Comparison of ENCODE assay signal across 1 mouse cellular context in the genomic region with DNA sequence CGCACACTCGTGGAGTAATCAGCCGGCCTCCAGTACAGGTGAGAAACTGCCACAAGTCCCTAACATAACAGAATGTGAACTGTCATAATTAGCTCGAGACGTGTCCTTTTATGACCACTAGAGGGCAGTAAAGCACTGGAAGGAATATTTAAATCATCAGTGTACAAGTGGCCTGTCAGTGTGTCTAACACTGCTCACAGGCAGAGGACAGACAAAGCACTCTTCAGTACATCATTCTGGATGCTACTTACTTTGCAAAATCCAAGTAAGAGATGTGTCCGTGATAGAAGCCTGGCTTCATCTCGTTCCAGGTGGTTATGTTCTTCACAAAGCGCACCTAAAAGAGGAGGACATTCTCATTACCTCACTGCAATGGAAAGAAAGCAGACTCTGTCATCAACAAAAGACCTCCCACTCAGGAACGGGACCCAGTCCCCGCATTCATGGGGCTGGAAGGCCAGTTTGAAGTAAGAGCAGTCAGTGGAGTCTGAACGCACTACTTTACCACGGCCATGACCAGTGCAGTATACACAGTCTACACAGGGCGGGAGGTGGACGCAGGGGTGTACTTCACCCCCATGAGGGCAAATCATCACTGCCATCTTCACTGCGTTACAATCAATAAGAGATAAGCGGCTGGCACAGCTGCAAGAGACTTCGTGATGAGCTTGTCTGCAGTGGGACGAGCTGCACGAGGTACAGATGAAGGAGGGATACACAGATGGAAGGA.
TF ChIP-seq lines count a peak whose summit lies in the region.

No protein-coding gene starts in this region.

TF ChIP-seq in MEL, 35 proteins besides CTCF, POLR2A, EP300 and RAD21 (continued from another document):
- no peak for TF ChIP-seq ELF1 (IDR thresholded peaks at IDR 0.05; ENCODE audit: low read depth, low read length)
- no peak for TF ChIP-seq ZNF384 (IDR thresholded peaks at IDR 0.05; ENCODE audit: low read depth, low read length)
- TF ChIP-seq POLR2AphosphoS5 (IDR thresholded peaks at IDR 0.05; ENCODE audit: borderline replicate concordance, low read depth, low read length) = no peak
- TF ChIP-seq MAZ (IDR thresholded peaks at IDR 0.05; ENCODE audit: low read depth, low read length) = no peak
